Mouse (Mus musculus) thymus, postnatal 36 days (tissue): ENCODE results near the gene Wscd2.
"Not testable (repeated sequence)": the region's sequence is repeated elsewhere in the genome, so short reads cannot be mapped to it uniquely, and the experiment has no call there.

ENCODE experiments used
- DNase-seq, 2 experiments: peaks; one replicate each; pipeline ENCODE4 v3.0.0; 2022; ENCODE audit warnings: mixed read lengths in 2 of 2

Gene Wscd2

GRCm38 (mm10) chr5:113585619-113586457 lies 95.7 kb downstream of the Wscd2 start:
- not testable (repeated sequence) for DNase-seq

- DNase-seq: not testable (repeated sequence)
Measured at GRCm38 (mm10) chr5:113586458-113586849, 96.3 kb downstream of the Wscd2 start.

DNA sequence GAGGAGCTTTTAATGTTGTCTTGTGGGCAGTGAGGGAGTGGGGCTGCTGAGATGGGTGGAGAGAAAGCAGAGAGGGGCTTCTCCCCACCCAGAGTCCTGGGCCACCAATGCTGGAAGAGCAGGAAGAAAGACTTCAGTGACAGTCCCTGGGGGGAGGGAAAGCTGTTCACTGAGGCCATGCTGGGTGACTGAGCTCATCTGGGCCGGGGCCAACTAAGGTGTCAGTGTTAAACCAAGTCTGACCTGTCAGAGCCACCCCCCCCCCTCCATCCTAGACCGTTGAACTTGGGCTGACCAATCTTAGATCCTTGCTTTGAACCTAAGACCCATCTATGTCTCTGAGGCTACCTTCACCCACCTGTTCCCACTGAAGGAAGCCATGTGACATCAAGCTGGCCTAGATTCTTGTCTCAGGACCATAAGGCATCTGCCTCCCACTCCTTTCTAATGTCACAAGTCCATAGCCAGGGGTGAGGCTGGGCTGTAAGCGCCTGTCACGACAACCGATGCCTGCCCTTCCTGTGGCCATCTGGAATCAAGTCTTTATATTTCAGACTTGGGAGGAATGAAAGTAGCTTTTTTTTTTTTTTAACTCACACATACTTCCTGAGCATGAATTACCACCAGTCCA lies 100.0 kb downstream of the Wscd2 start:
- no peak for DNase-seq

- no peak for DNase-seq
Measured at GRCm38 (mm10) chr5:113591166-113591565, 101.0 kb downstream of the Wscd2 start.

DNA sequence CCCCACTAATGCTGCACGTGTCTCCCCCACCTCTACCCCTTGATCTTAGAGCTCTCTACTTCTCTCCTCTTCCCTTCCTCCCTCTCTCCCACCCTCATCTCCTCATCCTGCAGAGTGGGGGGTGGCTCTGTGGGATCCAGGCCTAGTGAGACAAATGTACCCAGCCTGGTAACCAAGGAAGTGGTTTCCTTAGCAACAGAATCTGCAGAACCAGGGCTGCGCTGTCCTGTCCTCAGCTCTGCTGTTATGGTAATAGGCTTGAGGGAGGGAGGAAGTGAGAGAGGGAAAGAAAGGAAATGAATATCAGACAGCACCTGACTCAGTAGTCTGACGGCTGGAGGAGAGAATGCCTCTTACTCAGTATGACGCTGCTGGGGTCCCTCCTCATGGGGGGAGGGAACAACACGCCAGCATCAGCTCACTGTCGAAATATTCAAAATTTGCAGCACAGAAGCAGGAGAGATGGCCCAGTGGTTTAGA lies 101.7 kb downstream of the Wscd2 start:
- no peak for DNase-seq

DNA sequence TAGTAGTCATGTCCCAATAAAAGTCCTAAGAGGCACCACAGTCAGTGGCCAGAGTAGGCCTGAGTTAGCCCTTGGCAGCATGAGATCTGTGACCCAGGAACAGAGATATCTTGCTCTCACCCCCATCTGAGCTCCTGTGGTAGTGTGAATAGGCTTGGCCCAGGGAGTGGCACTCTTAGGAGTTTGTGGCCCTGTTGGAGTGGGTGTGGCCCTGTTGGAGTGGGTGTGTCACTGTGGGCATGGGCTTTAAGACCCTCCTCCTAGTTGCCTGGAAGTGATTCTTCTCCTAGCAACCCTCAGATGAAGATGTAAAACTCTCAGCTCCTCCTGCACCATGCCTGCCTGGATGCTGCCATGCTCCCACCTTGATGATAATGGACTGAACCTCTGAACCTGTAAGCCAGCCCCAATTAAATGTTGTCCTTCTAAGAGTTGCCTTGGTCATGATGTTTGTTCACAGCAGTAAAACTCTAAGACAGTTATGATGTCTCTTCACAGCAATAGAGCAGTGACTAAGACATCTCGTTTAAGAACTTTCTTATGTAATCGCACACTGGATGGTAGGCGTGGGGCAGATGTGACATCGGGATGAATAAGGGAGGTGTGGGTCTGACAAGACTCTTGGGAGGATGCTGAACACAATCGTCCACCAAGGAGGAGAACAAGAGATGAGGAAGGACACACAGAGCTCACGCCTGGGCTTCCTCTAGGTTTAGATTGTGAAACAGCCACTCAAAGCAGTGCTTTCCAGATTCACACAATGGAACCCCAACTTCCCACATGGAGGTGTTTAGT lies 104.0 kb downstream of the Wscd2 start:
- no peak for DNase-seq

DNA sequence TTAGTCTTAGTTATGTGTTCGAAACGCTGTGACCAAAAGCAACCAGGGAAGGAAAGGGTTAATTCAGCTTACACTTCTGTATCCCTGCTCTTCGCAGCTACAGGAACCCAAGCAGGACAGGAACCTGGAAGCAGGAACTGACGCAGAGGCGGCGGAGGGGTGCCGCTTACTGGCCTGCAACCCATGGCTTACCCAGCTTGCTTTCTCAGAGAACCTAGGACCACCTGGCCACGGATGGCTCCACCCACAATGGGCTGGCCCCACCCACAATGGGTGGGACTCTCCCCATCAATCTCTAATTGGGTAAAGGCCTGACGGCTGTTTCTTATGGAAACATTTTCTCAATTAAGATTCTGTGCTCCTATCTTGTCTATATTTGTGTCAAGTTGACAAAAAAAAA lies 106.1 kb downstream of the Wscd2 start:
- DNase-seq: no peak

GRCm38 (mm10) chr5:113596780-113597353 lies 106.7 kb downstream of the Wscd2 start:
- no peak for DNase-seq

- DNase-seq: no peak
Measured at GRCm38 (mm10) chr5:113600181-113600580, 110.0 kb downstream of the Wscd2 start.

GRCm38 (mm10) chr5:113600803-113601202 lies 110.7 kb downstream of the Wscd2 start:
- DNase-seq: no peak

DNA sequence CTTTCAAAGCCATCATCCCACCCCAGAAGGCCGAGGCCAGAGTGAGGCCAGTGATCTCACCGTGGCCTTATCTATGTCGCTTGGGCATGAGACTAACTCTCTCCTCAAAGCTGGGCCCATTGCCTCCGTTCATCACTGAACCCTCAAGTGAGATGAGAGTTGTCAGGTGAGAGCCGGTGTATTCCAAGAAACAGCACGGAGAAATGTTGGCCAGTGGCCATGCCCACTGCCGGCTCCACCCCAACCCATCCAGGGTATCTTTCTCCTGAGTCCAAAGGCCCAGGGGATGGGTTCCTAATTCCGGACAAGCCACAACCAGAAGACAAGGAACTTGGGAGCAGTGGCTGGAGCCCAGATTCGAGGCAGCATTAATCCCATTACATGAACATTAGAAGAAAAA lies 113.3 kb downstream of the Wscd2 start:
- no peak for DNase-seq

DNA sequence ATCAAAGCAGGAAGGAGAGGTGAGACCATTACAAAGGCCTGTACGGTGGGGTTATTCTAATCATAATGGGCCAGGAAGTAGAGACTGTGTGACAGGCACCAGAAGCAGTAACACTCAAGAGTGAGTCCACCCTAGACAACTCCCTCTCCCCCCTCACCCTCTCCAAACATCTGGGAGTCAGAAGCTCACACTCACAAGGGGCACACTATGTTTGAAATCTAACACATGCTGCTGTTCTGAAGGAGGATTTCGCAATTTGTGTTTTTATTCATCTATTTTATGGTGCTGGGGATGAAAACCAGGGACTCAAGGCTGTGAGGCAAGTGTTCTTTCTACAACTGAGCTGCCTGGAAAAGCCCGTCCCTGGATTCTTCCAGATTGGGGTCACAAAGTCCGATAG lies 114.6 kb downstream of the Wscd2 start:
- no peak for DNase-seq

GRCm38 (mm10) chr5:113606121-113606520 lies 116.0 kb downstream of the Wscd2 start:
- DNase-seq: no peak

- DNase-seq: no peak
Measured at GRCm38 (mm10) chr5:113606961-113607785, 117.0 kb downstream of the Wscd2 start.

GRCm38 (mm10) chr5:113607941-113608431 lies 117.9 kb downstream of the Wscd2 start:
- no peak for DNase-seq

DNA sequence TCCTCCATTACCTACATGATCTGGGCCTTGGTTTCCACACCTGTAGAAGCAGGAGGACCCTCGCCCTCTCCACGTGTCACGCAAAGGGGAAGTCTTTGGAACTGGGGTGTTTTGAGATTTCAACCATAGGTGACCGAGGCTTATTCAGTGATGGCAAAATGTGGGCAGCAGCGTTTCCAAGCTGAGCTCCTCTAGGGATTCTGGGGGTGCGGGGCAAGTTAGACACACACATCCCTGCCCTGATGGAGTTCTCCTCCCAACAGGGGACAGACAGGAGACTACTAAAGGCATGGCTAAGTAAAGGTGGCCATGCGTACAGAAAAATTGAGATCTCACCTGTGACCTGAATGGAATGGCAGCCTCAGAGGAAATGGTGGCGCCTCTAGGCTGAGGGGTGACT lies 118.4 kb downstream of the Wscd2 start:
- no peak for DNase-seq

DNA sequence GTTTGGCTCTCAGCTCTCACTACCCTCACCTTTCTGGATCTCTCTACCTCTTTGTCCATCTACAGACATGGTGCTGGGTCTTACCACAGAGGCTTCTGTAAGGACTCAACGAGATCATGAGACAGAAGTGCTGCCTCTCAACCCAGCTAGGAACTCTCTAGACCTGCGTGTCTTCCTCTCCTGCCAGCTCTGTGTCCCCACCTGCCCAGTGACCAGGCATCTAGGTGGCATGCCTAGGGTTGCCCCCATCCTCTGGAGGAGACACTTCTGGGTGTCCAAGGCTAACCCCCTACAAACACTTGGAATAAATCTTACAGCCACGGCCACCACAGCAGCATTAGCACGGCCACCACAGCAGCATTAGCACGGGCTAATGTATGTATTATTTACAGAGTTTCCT lies 119.8 kb downstream of the Wscd2 start:
- DNase-seq: no peak

- no peak for DNase-seq
Measured at GRCm38 (mm10) chr5:113610490-113610889, 120.4 kb downstream of the Wscd2 start.

GRCm38 (mm10) chr5:113611131-113611530 lies 121.0 kb downstream of the Wscd2 start:
- no peak for DNase-seq

- DNase-seq: no peak
Measured at GRCm38 (mm10) chr5:113611771-113612233, 121.7 kb downstream of the Wscd2 start.

DNA sequence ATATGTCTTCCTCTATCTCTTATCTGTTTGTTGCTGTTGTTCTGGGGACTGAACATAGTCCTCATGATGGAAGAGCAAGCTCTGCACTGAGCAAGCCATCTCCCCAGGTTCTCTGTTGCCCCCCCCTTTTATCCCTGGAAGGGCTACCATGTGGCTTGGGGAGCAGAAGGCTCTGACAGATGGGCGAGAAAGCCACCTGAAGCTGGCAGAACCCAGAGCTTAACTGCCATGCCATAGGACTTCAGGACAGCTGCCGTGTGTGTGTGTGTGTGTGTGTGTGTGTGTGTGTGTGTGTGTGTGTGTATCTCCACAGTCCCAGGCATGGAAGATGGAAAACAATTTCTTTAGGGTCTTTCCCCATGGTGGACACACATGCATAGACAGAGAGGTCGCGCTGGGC lies 128.6 kb downstream of the Wscd2 start:
- no peak for DNase-seq

GRCm38 (mm10) chr5:113619151-113619550 lies 129.0 kb downstream of the Wscd2 start:
- no peak for DNase-seq
